Mouse (Mus musculus): ENCODE measurements at regions not wholly inside any gene's neighbourhood (a gene's known extent, or its start where the extent isn't known, plus 50 kb on each side); places are given as distances from the start of the nearest gene placed in this dataset.

GRCm38 (mm10) chr12:109528966-109529365 lies 71.2 kb downstream of the Rtl1 start:
- H3K4me1 ChIP-seq (ENCODE audit: insufficient read depth), result peaks cover 13% of the 10 kb centered on the region; the same call in 1 of the 2 replicates
- H3K27ac ChIP-seq (ENCODE audit: low read depth), result no peak overlapping the region
- H3K36me3 ChIP-seq (ENCODE audit: insufficient read depth), result no peaks in the 10 kb centered on the region
- H3K9me3 ChIP-seq (ENCODE audit: low read depth, low read length), result peaks cover 33% of the 10 kb centered on the region
- H3K9ac ChIP-seq, result no peak overlapping the region
- H3K4me2 ChIP-seq, result no peak overlapping the region
- DNase-seq (no peak), ATAC-seq (ENCODE audit: insufficient read depth) (no peak)
- WGBS, result 62% methylated on average over 5 of the region's 5 CpGs
- no peak for TF ChIP-seq CTCF (IDR thresholded peaks at IDR 0.05; ENCODE audit: low read depth)
- H3K4me3 ChIP-seq (ENCODE audit: low read depth, low read length), result no peak overlapping the region
- H3K27me3 ChIP-seq (ENCODE audit: insufficient read depth, low read length), result no peaks in the 10 kb centered on the region

GRCm38 (mm10) chr12:109528263-109528545 lies 71.9 kb downstream of the Rtl1 start:
- no peak overlapping the region for H3K27ac ChIP-seq (ENCODE audit: low read depth)
- 58% methylated on average over 27 of the region's 27 CpGs for WGBS
- no peak for ATAC-seq (ENCODE audit: insufficient read depth)
- H3K4me1 ChIP-seq (ENCODE audit: insufficient read depth), result peaks cover 13% of the 10 kb centered on the region; the same call in 1 of the 2 replicates
- H3K9ac ChIP-seq, result peak overlapping the region; percentile 36
- H3K4me3 ChIP-seq (ENCODE audit: low read depth, low read length), result peak overlapping the region; percentile 31
- peak; percentile 71 for DNase-seq
- no peaks in the 10 kb centered on the region for H3K27me3 ChIP-seq (ENCODE audit: insufficient read depth, low read length)
- H3K9me3 ChIP-seq (ENCODE audit: low read depth, low read length), result peaks cover 33% of the 10 kb centered on the region
- H3K36me3 ChIP-seq (ENCODE audit: insufficient read depth), result no peaks in the 10 kb centered on the region
- no peak for TF ChIP-seq CTCF (IDR thresholded peaks at IDR 0.05; ENCODE audit: low read depth)
- peak overlapping the region; percentile 64 for H3K4me2 ChIP-seq

- H3K4me1 ChIP-seq (ENCODE audit: insufficient read depth), result peaks cover 9% of the 10 kb centered on the region; the same call in 1 of the 2 replicates
- H3K27ac ChIP-seq (ENCODE audit: low read depth), result no peak overlapping the region
- peak overlapping the region; percentile 64 for H3K4me2 ChIP-seq
- no peak for TF ChIP-seq CTCF (IDR thresholded peaks at IDR 0.05; ENCODE audit: low read depth)
- no peaks in the 10 kb centered on the region for H3K27me3 ChIP-seq (ENCODE audit: insufficient read depth, low read length)
- DNase-seq, result peak; percentile 80
- H3K36me3 ChIP-seq (ENCODE audit: insufficient read depth), result no peaks in the 10 kb centered on the region
- H3K9ac ChIP-seq, result peak overlapping the region; percentile 36
- H3K9me3 ChIP-seq (ENCODE audit: low read depth, low read length), result peaks cover 33% of the 10 kb centered on the region
- H3K4me3 ChIP-seq (ENCODE audit: low read depth, low read length), result peak overlapping the region; percentile 31
- peak; percentile 60 for ATAC-seq (ENCODE audit: insufficient read depth)
- 56% methylated on average over 29 of the region's 29 CpGs for WGBS
Observed at GRCm38 (mm10) chr12:109527414-109528262, 72.5 kb downstream of the Rtl1 start.

GRCm38 (mm10) chr12:109525613-109526012 lies 73.0 kb downstream of the Dlk1 start:
- 59% methylated on average over 9 of the region's 9 CpGs for WGBS
- no peak overlapping the region for H3K27ac ChIP-seq (ENCODE audit: low read depth)
- H3K4me1 ChIP-seq (ENCODE audit: insufficient read depth), result no peaks in the 10 kb centered on the region
- DNase-seq, result no peak
- H3K9ac ChIP-seq, result no peak overlapping the region
- H3K9me3 ChIP-seq (ENCODE audit: low read depth, low read length), result peaks cover 33% of the 10 kb centered on the region
- TF ChIP-seq CTCF (IDR thresholded peaks at IDR 0.05; ENCODE audit: low read depth), result no peak
- no peak for ATAC-seq (ENCODE audit: insufficient read depth)
- H3K4me2 ChIP-seq, result no peak overlapping the region
- H3K36me3 ChIP-seq (ENCODE audit: insufficient read depth), result no peaks in the 10 kb centered on the region
- no peak overlapping the region for H3K4me3 ChIP-seq (ENCODE audit: low read depth, low read length)
- H3K27me3 ChIP-seq (ENCODE audit: insufficient read depth, low read length), result no peaks in the 10 kb centered on the region

GRCm38 (mm10) chr12:109521199-109521780 lies 68.7 kb downstream of the Dlk1 start:
- Histone ChIP-seq H3K9ac (no peak overlapping the region), H3K27ac (ENCODE audit: low read depth) (no peak overlapping the region), H3K9me3 (ENCODE audit: low read depth, low read length) (peaks cover 2% of the 10 kb centered on the region; the same call in 1 of the 2 replicates), H3K36me3 (ENCODE audit: insufficient read depth) (no peaks in the 10 kb centered on the region), H3K4me2 (no peak overlapping the region), H3K4me1 (ENCODE audit: insufficient read depth) (peaks cover 8% of the 10 kb centered on the region; the same call in 1 of the 2 replicates), H3K4me3 (ENCODE audit: low read depth, low read length) (no peak overlapping the region), H3K27me3 (ENCODE audit: insufficient read depth, low read length) (no peaks in the 10 kb centered on the region)
- DNase-seq (no peak), ATAC-seq (ENCODE audit: insufficient read depth) (no peak)
- WGBS, result 75% methylated on average over 5 of the region's 5 CpGs
- no peak for TF ChIP-seq CTCF (IDR thresholded peaks at IDR 0.05; ENCODE audit: low read depth)

- Histone ChIP-seq H3K9me3 (ENCODE audit: low read depth, low read length) (no peaks in the 10 kb centered on the region), H3K36me3 (ENCODE audit: insufficient read depth) (no peaks in the 10 kb centered on the region), H3K27me3 (ENCODE audit: insufficient read depth, low read length) (no peaks in the 10 kb centered on the region), H3K4me3 (ENCODE audit: low read depth, low read length) (no peak overlapping the region), H3K4me2 (no peak overlapping the region), H3K9ac (no peak overlapping the region), H3K27ac (ENCODE audit: low read depth) (no peak overlapping the region), H3K4me1 (ENCODE audit: insufficient read depth) (peaks cover 8% of the 10 kb centered on the region; the same call in 1 of the 2 replicates)
- ATAC-seq (ENCODE audit: insufficient read depth), result no peak
- WGBS, result 56% methylated on average over 8 of the region's 8 CpGs
- no peak for DNase-seq
- TF ChIP-seq CTCF (IDR thresholded peaks at IDR 0.05; ENCODE audit: low read depth), result no peak
Observed at GRCm38 (mm10) chr12:109520414-109520813, 67.8 kb downstream of the Dlk1 start.

- no peaks in the 10 kb centered on the region for H3K9me3 ChIP-seq (ENCODE audit: low read depth, low read length)
- H3K9ac ChIP-seq, result no peak overlapping the region
- H3K27me3 ChIP-seq (ENCODE audit: insufficient read depth, low read length), result no peaks in the 10 kb centered on the region
- no peak overlapping the region for H3K4me3 ChIP-seq (ENCODE audit: low read depth, low read length)
- no peak for DNase-seq
- no peak for ATAC-seq (ENCODE audit: insufficient read depth)
- no peak overlapping the region for H3K4me2 ChIP-seq
- no peak overlapping the region for H3K27ac ChIP-seq (ENCODE audit: low read depth)
- WGBS, result 49% methylated on average over 5 of the region's 5 CpGs
- no peak for TF ChIP-seq CTCF (IDR thresholded peaks at IDR 0.05; ENCODE audit: low read depth)
- no peaks in the 10 kb centered on the region for H3K36me3 ChIP-seq (ENCODE audit: insufficient read depth)
- peaks cover 8% of the 10 kb centered on the region; the same call in 1 of the 2 replicates for H3K4me1 ChIP-seq (ENCODE audit: insufficient read depth)
Observed at GRCm38 (mm10) chr12:109519838-109520237, 67.2 kb downstream of the Dlk1 start.

All from lung, embryonic 14.5 days (tissue).